Mouse (Mus musculus): Measurements from ENCODE around the gene Zdhhc19.

DNA sequence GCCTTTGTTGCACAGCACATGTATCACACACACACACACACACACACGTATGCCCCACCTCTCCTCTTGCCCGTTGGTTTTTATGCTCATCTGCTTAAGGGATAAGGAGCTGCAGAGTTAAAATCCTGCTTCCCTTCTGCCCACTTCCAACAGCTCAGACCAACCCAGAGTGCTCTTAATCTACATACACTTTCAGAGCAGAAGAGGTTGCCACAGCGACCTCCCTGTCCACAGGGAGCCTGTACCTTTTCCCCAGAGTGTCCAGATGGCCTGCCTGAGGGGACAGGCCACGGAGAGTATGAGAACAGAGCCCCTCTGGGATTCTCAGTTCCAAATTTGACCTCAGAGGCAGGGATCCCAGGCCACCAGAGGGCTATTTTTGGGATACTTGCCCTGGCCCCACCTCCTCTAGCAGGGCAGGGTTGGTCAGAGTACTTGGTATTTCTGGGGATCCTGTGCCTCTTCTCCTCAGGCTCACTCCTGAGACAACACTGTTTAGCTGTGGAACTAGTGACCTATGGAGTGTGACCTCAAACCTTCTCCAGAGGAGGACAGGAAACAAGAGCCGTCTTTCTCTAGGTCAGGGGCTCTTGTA, 39.2 kb downstream of the Zdhhc19 start:
- TF ChIP-seq CTCF (IDR thresholded peaks at IDR 0.05; ENCODE audit: low read depth, low read length) (no peak), POLR2A (IDR thresholded peaks at IDR 0.05; ENCODE audit: extremely low read depth, insufficient read depth, low read length) (no peak)

All from liver, adult 2 months (tissue).